Mouse (Mus musculus) hindbrain, embryonic 13.5 days (tissue): Measurements from ENCODE around the gene Rab19. TPM values are rescaled to one million over a fixed set of nuclear protein-coding genes. Genes with fewer than 3 reads are reported as not detected.
"Not testable (repeated sequence)": the region's sequence is repeated elsewhere in the genome, so short reads cannot be mapped to it uniquely, and the experiment has no call there.

ENCODE experiments used
- ATAC-seq: fragments of 200-750 bp; cut with Nextera tagmentation; 2 replicates; pipeline ENCODE4 v1.8.0; 2017; ENCODE audit warnings: moderate TSS enrichment; ENCODE audit not compliant: low FRiP score
- H3K27ac ChIP-seq: fragments of 300-500 bp; sonication (generic); 2 replicates; pipeline ENCODE4 v1.5.1; 2015; ENCODE audit warnings: inconsistent platforms, mild to moderate bottlenecking, moderate library complexity
- H3K27me3 ChIP-seq: fragments of 300-500 bp; sonication (generic); 2 replicates; pipeline ENCODE4 v1.6.1; 2015; ENCODE audit warnings: mild to moderate bottlenecking, inconsistent platforms
- H3K36me3 ChIP-seq: fragments of 300-500 bp; sonication (generic); 2 replicates; pipeline ENCODE4 v1.6.1; 2015; ENCODE audit warnings: mild to moderate bottlenecking, inconsistent platforms
- H3K4me1 ChIP-seq: fragments of 300-500 bp; sonication (generic); replicated peaks from 2 replicates; pipeline ENCODE4 v1.6.1; 2015; ENCODE audit warnings: inconsistent platforms
- H3K4me2 ChIP-seq: fragments of 300-500 bp; sonication (generic); 2 replicates; pipeline ENCODE4 v1.6.1; 2015; ENCODE audit warnings: inconsistent platforms, mild to moderate bottlenecking, moderate library complexity
- H3K4me3 ChIP-seq: fragments of 300-500 bp; sonication (generic); 2 replicates; pipeline ENCODE4 v1.5.1; 2015; ENCODE audit warnings: mild to moderate bottlenecking, inconsistent platforms
- H3K9ac ChIP-seq: fragments of 300-500 bp; sonication (generic); 2 replicates; pipeline ENCODE4 v1.6.1; 2015; ENCODE audit warnings: mild to moderate bottlenecking, inconsistent platforms
- H3K9me3 ChIP-seq: fragments of 300-500 bp; sonication (generic); 2 replicates; pipeline ENCODE4 v1.6.1; 2016; ENCODE audit warnings: inconsistent platforms
- WGBS: fragments of 180-500 bp; shearing (Covaris S2); methylation state at CpG from one replicate; pipeline ENCODE4 v1.1.7; 2015; 5-methylcytosine and 5-hydroxymethylcytosine counted together
- polyA plus RNA-seq: library from polyadenylated mRNA; unstranded; fragments of >200 nt; fragmentation: Nextera tagmentation; extraction: Ambion mirVana; gene quantifications from 2 replicates; pipeline ENCODE4 v1.2.1, GENCODE M21; 2015

Gene Rab19
- polyA plus RNA-seq, 1 experiment from 2014 or later = 0.34 TPM

GRCm38 (mm10) chr6:39362684-39363083 is 18.3 kb upstream of the Rab19 start:
- no peak overlapping the region for H3K9ac ChIP-seq
- H3K27me3 ChIP-seq = no peaks in the 10 kb centered on the region
- H3K4me1 ChIP-seq = no peaks in the 10 kb centered on the region
- H3K4me2 ChIP-seq = no peak overlapping the region
- no peak for ATAC-seq
- H3K36me3 ChIP-seq = peaks cover 60% of the 10 kb centered on the region
- no peak overlapping the region for H3K27ac ChIP-seq
- no peaks in the 10 kb centered on the region for H3K9me3 ChIP-seq
- WGBS = 97% methylated on average over 2 of the region's 2 CpGs
- no peak overlapping the region for H3K4me3 ChIP-seq

- ATAC-seq = no peak
- WGBS = 82% methylated on average over 3 of the region's 3 CpGs
These were observed 11.3 kb upstream of the Rab19 start for GRCm38 (mm10) chr6:39369631-39370030.

DNA sequence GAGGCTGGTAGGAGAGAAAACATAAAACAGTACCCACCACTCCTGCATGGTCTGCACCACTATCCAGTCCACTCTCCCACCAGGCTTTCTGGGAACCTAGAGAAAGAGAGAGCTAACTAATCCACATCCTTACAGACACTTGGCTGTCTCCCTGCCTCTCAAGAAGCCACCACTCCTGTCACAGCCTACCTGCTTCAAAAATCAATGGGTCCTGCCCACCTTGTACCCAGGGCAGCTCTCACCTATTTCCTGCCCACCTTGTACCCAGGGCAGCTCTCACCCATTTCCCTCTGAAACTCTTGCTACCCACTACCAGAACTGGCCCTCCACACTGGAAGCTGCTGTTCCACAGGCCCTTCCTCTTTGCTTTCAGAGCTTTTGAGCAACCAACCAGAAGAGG is 8.9 kb upstream of the Rab19 start:
- Histone ChIP-seq H3K27ac (no peak overlapping the region), H3K27me3 (no peaks in the 10 kb centered on the region), H3K4me2 (no peak overlapping the region), H3K9me3 (no peaks in the 10 kb centered on the region), H3K9ac (no peak overlapping the region), H3K4me3 (no peak overlapping the region), H3K36me3 (peaks cover 12% of the 10 kb centered on the region), H3K4me1 (peaks cover 24% of the 10 kb centered on the region)
- ATAC-seq = no peak

More at GRCm38 (mm10) chr6:39369631-39370030, 11.3 kb upstream of the Rab19 start:
- Histone ChIP-seq H3K36me3 (peaks cover 24% of the 10 kb centered on the region), H3K4me3 (no peak overlapping the region), H3K4me1 (peaks cover 9% of the 10 kb centered on the region), H3K27ac (no peak overlapping the region), H3K4me2 (no peak overlapping the region), H3K9ac (no peak overlapping the region), H3K27me3 (no peaks in the 10 kb centered on the region), H3K9me3 (no peaks in the 10 kb centered on the region)

- 64% methylated on average over 7 of the region's 7 CpGs for WGBS
- no peak overlapping the region for H3K4me2 ChIP-seq
- no peaks in the 10 kb centered on the region for H3K9me3 ChIP-seq
- 0 out of 2 replicates have a peak overlapping the region, but pooled peaks have one; percentile 43 for H3K9ac ChIP-seq
- H3K4me3 ChIP-seq = no peak overlapping the region
- peaks cover 24% of the 10 kb centered on the region for H3K4me1 ChIP-seq
- ATAC-seq = no peak
- no peaks in the 10 kb centered on the region for H3K27me3 ChIP-seq
- H3K36me3 ChIP-seq = peaks cover 10% of the 10 kb centered on the region
- H3K27ac ChIP-seq = no peak overlapping the region
These were observed 8.2 kb upstream of the Rab19 start for GRCm38 (mm10) chr6:39372727-39373126.

DNA sequence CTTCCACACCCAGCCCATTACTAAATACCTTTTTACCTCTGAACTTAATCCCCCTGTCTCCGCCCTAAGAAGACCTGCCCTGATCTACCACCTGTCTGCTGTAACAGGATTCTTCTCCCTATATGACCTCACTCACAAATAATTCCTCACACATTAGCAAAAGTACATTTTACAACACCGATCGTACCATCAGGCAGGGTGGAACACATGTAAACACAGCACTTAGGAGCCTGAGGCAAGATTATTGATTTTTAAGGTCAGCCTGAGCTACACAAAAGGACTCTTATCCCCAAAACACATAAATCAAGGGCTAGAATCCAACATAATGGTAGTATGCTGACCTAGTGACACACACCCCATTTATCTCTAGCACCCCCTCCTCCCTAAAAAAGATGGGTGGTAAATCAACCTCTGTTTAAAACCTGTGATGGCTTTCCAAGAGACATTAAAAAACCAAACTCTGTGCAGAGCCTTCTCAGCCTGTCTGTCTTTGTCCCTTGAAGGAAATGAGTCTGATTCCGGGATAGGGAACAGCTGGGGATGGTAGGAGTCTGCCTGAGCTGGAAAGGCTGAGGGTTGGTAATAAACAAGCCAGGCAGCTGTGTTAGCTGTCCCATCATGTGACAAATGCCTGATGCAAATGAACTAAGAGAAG is 7.5 kb upstream of the Rab19 start:
- H3K27me3 ChIP-seq = 0 out of 2 replicates have a peak, but pooled peaks cover under 1% of the 10 kb centered on the region
- peaks cover 24% of the 10 kb centered on the region for H3K4me1 ChIP-seq
- H3K36me3 ChIP-seq = peaks cover 8% of the 10 kb centered on the region
- no peaks in the 10 kb centered on the region for H3K9me3 ChIP-seq
- 68% methylated on average over 4 of the region's 4 CpGs for WGBS
- no peak for ATAC-seq
- no peak overlapping the region for H3K4me2 ChIP-seq
- H3K4me3 ChIP-seq = no peak overlapping the region
- H3K9ac ChIP-seq = no peak overlapping the region
- H3K27ac ChIP-seq = no peak overlapping the region

- ATAC-seq = no peak
- no peak overlapping the region for H3K27ac ChIP-seq
- peaks cover 32% of the 10 kb centered on the region for H3K4me1 ChIP-seq
- no peaks in the 10 kb centered on the region for H3K9me3 ChIP-seq
- H3K4me3 ChIP-seq = peak overlapping the region; percentile 96
- peaks cover 24% of the 10 kb centered on the region for H3K27me3 ChIP-seq
- H3K4me2 ChIP-seq = peak overlapping the region; percentile 63
- WGBS = 27% methylated on average over 9 of the region's 9 CpGs
- H3K9ac ChIP-seq = peak overlapping the region; percentile 96
- H3K36me3 ChIP-seq = peaks cover 8% of the 10 kb centered on the region
These were observed 4.2 kb upstream of the Rab19 start for GRCm38 (mm10) chr6:39376775-39377174.

- peaks cover 32% of the 10 kb centered on the region for H3K4me1 ChIP-seq
- H3K36me3 ChIP-seq = peaks cover 8% of the 10 kb centered on the region
- H3K4me2 ChIP-seq = peak within 1 kb of the TSS; percentile 63
- H3K4me3 ChIP-seq = peak within 1 kb of the TSS; percentile 96
- ATAC-seq = peak; percentile 91
- peak within 1 kb of the TSS; percentile 96 for H3K9ac ChIP-seq
- WGBS = under 1% methylated on average over 40 of the region's 43 CpGs
- no peaks in the 10 kb centered on the region for H3K9me3 ChIP-seq
- H3K27me3 ChIP-seq = peaks cover 24% of the 10 kb centered on the region
- H3K27ac ChIP-seq = peak within 1 kb of the TSS; percentile 78
These were observed 3.6 kb upstream of the Rab19 start, which contains the start of gene Slc37a3 for GRCm38 (mm10) chr6:39377311-39377827. Gene Slc37a3 (minus strand): TSS chr6:39377675.

GRCm38 (mm10) chr6:39378161-39378835 is 2.7 kb upstream of the Rab19 start:
- WGBS = 82% methylated on average over 13 of the region's 13 CpGs
- not testable (repeated sequence) for H3K9me3 ChIP-seq, H3K4me2 ChIP-seq, H3K4me3 ChIP-seq, H3K9ac ChIP-seq, H3K27ac ChIP-seq, H3K36me3 ChIP-seq
- 0 out of 2 replicates have a peak, but pooled peaks have one; percentile 8 for ATAC-seq
- peaks cover 24% of the 10 kb centered on the region for H3K27me3 ChIP-seq
- H3K4me1 ChIP-seq = peaks cover 24% of the 10 kb centered on the region

- no peak overlapping the region for H3K9ac ChIP-seq
- ATAC-seq = no peak
- H3K27ac ChIP-seq = no peak overlapping the region
- peaks cover 24% of the 10 kb centered on the region for H3K27me3 ChIP-seq
- H3K9me3 ChIP-seq = no peaks in the 10 kb centered on the region
- 65% methylated on average over 4 of the region's 4 CpGs for WGBS
- H3K4me1 ChIP-seq = peaks cover 24% of the 10 kb centered on the region
- H3K36me3 ChIP-seq = peaks cover 2% of the 10 kb centered on the region
- no peak overlapping the region for H3K4me3 ChIP-seq
- H3K4me2 ChIP-seq = no peak overlapping the region
These were observed 1.8 kb upstream of the Rab19 start for GRCm38 (mm10) chr6:39379224-39379623.

GRCm38 (mm10) chr6:39379749-39380148 is 1.2 kb upstream of the Rab19 start:
- no peak for ATAC-seq
- WGBS = 80% methylated on average over 8 of the region's 8 CpGs
- Histone ChIP-seq H3K4me2 (no peak overlapping the region), H3K9me3 (no peaks in the 10 kb centered on the region), H3K36me3 (no peaks in the 10 kb centered on the region), H3K27me3 (peaks cover 24% of the 10 kb centered on the region), H3K4me1 (peaks cover 24% of the 10 kb centered on the region), H3K9ac (no peak overlapping the region), H3K4me3 (no peak overlapping the region), H3K27ac (no peak overlapping the region)

GRCm38 (mm10) chr6:39380276-39380675 is 699 bp upstream of the Rab19 start:
- no peak overlapping the region for H3K4me3 ChIP-seq

GRCm38 (mm10) chr6:39389988-39390387 is 9.0 kb downstream of the Rab19 start:
- no peak overlapping the region for H3K4me2 ChIP-seq
- H3K4me1 ChIP-seq = no peaks in the 10 kb centered on the region
- ATAC-seq = no peak
- no peak overlapping the region for H3K9ac ChIP-seq
- H3K4me3 ChIP-seq = no peak overlapping the region
- H3K27me3 ChIP-seq = no peaks in the 10 kb centered on the region
- peaks cover 27% of the 10 kb centered on the region for H3K36me3 ChIP-seq
- H3K9me3 ChIP-seq = no peaks in the 10 kb centered on the region
- WGBS = 91% methylated on average over 2 of the region's 2 CpGs
- no peak overlapping the region for H3K27ac ChIP-seq

More at GRCm38 (mm10) chr6:39380276-39380675, 699 bp upstream of the Rab19 start:
- 91% methylated on average over 3 of the region's 3 CpGs for WGBS
- no peak overlapping the region for H3K4me2 ChIP-seq
- H3K4me1 ChIP-seq = peaks cover 24% of the 10 kb centered on the region
- peaks cover 24% of the 10 kb centered on the region for H3K27me3 ChIP-seq
- no peaks in the 10 kb centered on the region for H3K9me3 ChIP-seq
- no peak for ATAC-seq
- H3K36me3 ChIP-seq = no peaks in the 10 kb centered on the region
- H3K27ac ChIP-seq = no peak overlapping the region
- H3K9ac ChIP-seq = no peak overlapping the region
